Mouse (Mus musculus): Measurements from ENCODE around the gene Mapk10.

GRCm38 (mm10) chr5:102977138-102977537 is 234.0 kb downstream of the Mapk10 start:
- TF ChIP-seq EP300 (IDR thresholded peaks at IDR 0.05; ENCODE audit: low read depth) (no peak), CTCF (IDR thresholded peaks at IDR 0.05; ENCODE audit: low read depth) (no peak)

Data from heart, postnatal 0 days (tissue).